In the genomic region with DNA sequence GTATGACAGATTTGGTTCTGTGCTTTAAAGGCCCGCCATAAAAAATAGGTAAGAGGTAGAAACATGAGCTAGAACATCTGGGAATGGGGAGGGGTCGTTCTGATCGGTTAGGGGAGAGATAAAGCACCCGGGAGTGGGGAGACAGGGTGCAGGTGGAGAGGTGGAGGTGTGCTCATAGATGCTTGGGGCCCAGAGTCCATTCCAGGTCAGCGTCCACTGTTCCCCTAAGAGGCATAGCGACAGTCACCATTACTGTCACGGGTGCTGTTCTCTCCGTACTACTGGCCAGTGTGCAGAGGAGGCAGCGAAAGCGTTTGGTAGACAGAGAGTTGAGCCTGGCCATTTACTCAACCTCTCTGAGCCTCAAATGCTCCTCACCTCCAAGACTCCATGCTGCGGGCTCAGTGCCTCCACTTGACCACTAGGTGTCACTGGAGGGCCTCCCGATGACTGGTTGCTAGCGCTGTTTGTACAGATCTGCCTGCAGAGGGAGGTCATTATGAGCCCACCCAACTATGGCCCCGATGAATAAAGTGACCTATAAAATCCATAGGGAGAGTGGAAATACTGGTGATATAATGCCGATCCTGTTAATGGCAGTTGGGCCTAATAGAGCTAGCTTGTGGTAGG, we compare ENCODE assay signal across 8 mouse cellular contexts. TPM values are rescaled to one million over a fixed set of nuclear protein-coding genes. Genes with fewer than 3 reads are reported as not detected.
DNase-seq lines count a peak whose midpoint lies in the region; ATAC-seq and TF ChIP-seq lines count a peak whose summit lies in the region.

No protein-coding gene starts in this region.

- no peaks in the 10 kb centered on the region for H3K9me3 ChIP-seq in G1E (replicated peaks)
- H3K9me3 ChIP-seq in forebrain, embryonic 13.5 days (replicated peaks) = no peaks in the 10 kb centered on the region
- H3K9me3 ChIP-seq in lung, embryonic 16.5 days (ENCODE audit: control insufficient read depth, low read length) = no peaks in the 10 kb centered on the region

- peak; percentile 45; the same call in 1 of the 2 replicates for ATAC-seq in G1E (ENCODE audit: extremely low read depth, insufficient number of reproducible peaks, low FRiP score, poor library complexity, severe bottlenecking)
- ATAC-seq in cerebellum, adult (ENCODE audit: insufficient number of reproducible peaks, low FRiP score, low TSS enrichment) = peak; percentile 67
- peak; percentile 69; the same call in 1 of the 2 replicates for ATAC-seq in forebrain, embryonic 13.5 days
- ATAC-seq in lung, embryonic 16.5 days (ENCODE audit: low read depth) = peak; percentile 59

- DNase-seq in G1E (ENCODE audit: low spot score) = peak; percentile 67
- peak; percentile 80 to 82 for DNase-seq in heart, postnatal 36 days
- DNase-seq in layer of hippocampus, adult 18-20 months (ENCODE audit: low spot score in 2 of 2) = peak; percentile 72 to 83
- peak; percentile 77 for DNase-seq in ovary, postnatal 14 days (ENCODE audit: low spot score)
- DNase-seq in thymus, postnatal 10 days (ENCODE audit: low spot score in 2 of 2) = peak; percentile 65 to 85

- intact Hi-C loops in heart, postnatal 36 days (cut with DNase I) = loop anchor here (1.0 to 5.0 kb wide), 3 partner anchors 51 to 214 kb away; partner anchors contain the start of gene 4930402F06Rik

- peaks cover 12% of the 10 kb centered on the region; the same call in 1 of the 2 replicates for H3K4me1 ChIP-seq in G1E (ENCODE audit: insufficient read depth, low read depth, low read length)
- H3K4me1 ChIP-seq in forebrain, embryonic 13.5 days = no peaks in the 10 kb centered on the region
- H3K4me1 ChIP-seq in lung, embryonic 16.5 days (replicated peaks; ENCODE audit: control insufficient read depth, insufficient read depth, low read length) = peaks cover 8% of the 10 kb centered on the region; the same call in 1 of the 2 replicates

- H3K9ac ChIP-seq in forebrain, embryonic 13.5 days = no peak overlapping the region
- no peak overlapping the region for H3K9ac ChIP-seq in lung, embryonic 16.5 days (ENCODE audit: low read length)

- H3K4me3 ChIP-seq in G1E (ENCODE audit: low read depth, low read length) = no peak overlapping the region
- no peak overlapping the region for H3K4me3 ChIP-seq in forebrain, embryonic 13.5 days
- H3K4me3 ChIP-seq in lung, embryonic 16.5 days (ENCODE audit: low read length) = no peak overlapping the region

- no peak overlapping the region for H3K4me2 ChIP-seq in forebrain, embryonic 13.5 days
- no peak overlapping the region for H3K4me2 ChIP-seq in lung, embryonic 16.5 days (ENCODE audit: low read depth, low read length)

- peak; percentile 97 for TF ChIP-seq CTCF in G1E (IDR thresholded peaks at IDR 0.05; ENCODE audit: low read depth, low read length)

- H3K27ac ChIP-seq in forebrain, embryonic 13.5 days = no peak overlapping the region
- H3K27ac ChIP-seq in lung, embryonic 16.5 days (ENCODE audit: low read length) = no peak overlapping the region

- no peaks in the 10 kb centered on the region for H3K36me3 ChIP-seq in G1E (replicated peaks)
- no peaks in the 10 kb centered on the region for H3K36me3 ChIP-seq in forebrain, embryonic 13.5 days (ENCODE audit: poor library complexity, severe bottlenecking)
- H3K36me3 ChIP-seq in lung, embryonic 16.5 days (ENCODE audit: control insufficient read depth, insufficient read depth, low read length) = peaks cover 5% of the 10 kb centered on the region; the same call in 1 of the 2 replicates

- 27% methylated on average over 15 of the region's 15 CpGs for WGBS in forebrain, embryonic 13.5 days
- 25% methylated on average over 15 of the region's 15 CpGs for WGBS in lung, embryonic 16.5 days

- peaks cover 51% of the 10 kb centered on the region for H3K27me3 ChIP-seq in G1E (ENCODE audit: insufficient read depth, low read length)
- no peaks in the 10 kb centered on the region for H3K27me3 ChIP-seq in forebrain, embryonic 13.5 days
- H3K27me3 ChIP-seq in lung, embryonic 16.5 days (ENCODE audit: control insufficient read depth, insufficient read depth, low read depth, low read length) = no peaks in the 10 kb centered on the region

RNA-seq across cellular contexts. Expression of gene Stom, which starts 39.0 kb away (rescaled TPM):
- total RNA-seq in G1E (2014; fragmentation: Nextera tagmentation) = 11.1 and 51.4 TPM in 2 replicates
- 12.3 and 13.7 TPM in 2 replicates for total RNA-seq in G1E (2017)
- polyA plus RNA-seq in G1E (2012) = 3.1 and 3.4 TPM in 2 replicates
- polyA plus RNA-seq in forebrain, embryonic 13.5 days (2015; fragmentation: Nextera tagmentation; extraction: Ambion mirVana) = 8.0 and 9.4 TPM in 2 replicates
- total RNA-seq in heart, postnatal 36 days (2021) = 10 to 100 TPM; 79.9 to 88.4 TPM
- 10 to 100 TPM in 1 of 2 experiments, 1 to 10 TPM in 1; 8.3 to 10.2 TPM for total RNA-seq in layer of hippocampus, adult 18-20 months (2021)
- polyA plus RNA-seq in lung, embryonic 16.5 days (2015; fragmentation: Nextera tagmentation; extraction: Ambion mirVana) = 67.1 and 75.1 TPM in 2 replicates

RNA-seq across cellular contexts. Expression of gene Gsn, which starts 41.6 kb away (rescaled TPM):
- total RNA-seq in G1E (2014; fragmentation: Nextera tagmentation) = 6.0 and 11.1 TPM in 2 replicates
- total RNA-seq in G1E (2017) = 22.3 and 24.5 TPM in 2 replicates
- polyA plus RNA-seq in G1E (2012) = 14.8 and 18.3 TPM in 2 replicates
- polyA plus RNA-seq in forebrain, embryonic 13.5 days (2015; fragmentation: Nextera tagmentation; extraction: Ambion mirVana) = 13.3 and 14.3 TPM in 2 replicates
- total RNA-seq in heart, postnatal 36 days (2021) = 100 to 1,000 TPM; 969 to 984 TPM
- total RNA-seq in layer of hippocampus, adult 18-20 months (2021) = 10 to 100 TPM; 45.0 to 49.4 TPM
- polyA plus RNA-seq in lung, embryonic 16.5 days (2015; fragmentation: Nextera tagmentation; extraction: Ambion mirVana) = 241 and 277 TPM in 2 replicates

Comparison
In these comparisons a context has a peak if more than half of its experiments do, and no peak if none do; other contexts are left out.
1. RNA of gene Gsn, which starts 41.6 kb away (total RNA-seq): 969 to 984 TPM in heart, postnatal 36 days; 45.0 to 49.4 TPM in layer of hippocampus, adult 18-20 months and 6.0 to 24.5 TPM in G1E; every median in the first group is over 10 times any median in the second.
2. Peak in every context shown above with its lines, with median percentiles within 50 percentile points of each other: ATAC-seq and DNase-seq.